Mouse (Mus musculus): ENCODE measurements around the gene Tc2n.

The Tc2n gene

GRCm38 (mm10) chr12:101718054-101718754 lies at the start of gene Tc2n:
Gene Tc2n (minus strand): TSS chr12:101718523.
- DNase-seq = peak; percentile 10

GRCm38 (mm10) chr12:101767306-101768053 lies 49.2 kb upstream of the Tc2n start:
- no peak for DNase-seq

GRCm38 (mm10) chr12:101766228-101766852 lies 48.0 kb upstream of the Tc2n start:
- no peak for DNase-seq

GRCm38 (mm10) chr12:101764870-101765269 lies 46.5 kb upstream of the Tc2n start:
- DNase-seq = no peak

- DNase-seq = no peak
These were observed 44.7 kb upstream of the Tc2n start for GRCm38 (mm10) chr12:101763065-101763464.

GRCm38 (mm10) chr12:101762054-101762453 lies 43.7 kb upstream of the Tc2n start:
- no peak for DNase-seq

- DNase-seq = no peak
These were observed 41.2 kb upstream of the Tc2n start for GRCm38 (mm10) chr12:101759440-101760045.

GRCm38 (mm10) chr12:101758698-101759097 lies 40.4 kb upstream of the Tc2n start:
- DNase-seq = no peak

- no peak for DNase-seq
These were observed 24.1 kb upstream of the Tc2n start for GRCm38 (mm10) chr12:101742375-101742774.

- no peak for DNase-seq
These were observed 22.2 kb upstream of the Tc2n start for GRCm38 (mm10) chr12:101740486-101740885.

- no peak for DNase-seq
These were observed 21.7 kb upstream of the Tc2n start for GRCm38 (mm10) chr12:101740045-101740444.

GRCm38 (mm10) chr12:101718755-101719150 lies 430 bp upstream of the Tc2n start:
- DNase-seq = no peak

GRCm38 (mm10) chr12:101699176-101699575 lies 19.1 kb downstream of the Tc2n start:
- no peak for DNase-seq

GRCm38 (mm10) chr12:101696521-101696920 lies 21.8 kb downstream of the Tc2n start:
- no peak for DNase-seq

GRCm38 (mm10) chr12:101680538-101680937 lies 37.8 kb downstream of the Tc2n start:
- no peak for DNase-seq

- DNase-seq = no peak
These were observed 50.8 kb downstream of the Tc2n start for GRCm38 (mm10) chr12:101667502-101667901.

- DNase-seq = no peak
These were observed 85.2 kb downstream of the Tc2n start for GRCm38 (mm10) chr12:101633137-101633536.

- DNase-seq = peak; percentile 0
These were observed 111.7 kb downstream of the Tc2n start for GRCm38 (mm10) chr12:101606622-101607021.
